Comparison of ENCODE assay signal across 10 mouse cellular contexts in genomic region chr3:95990413-95990941, GRCm38 (mm10). TPM values are rescaled to one million over a fixed set of nuclear protein-coding genes. Genes with fewer than 3 reads are reported as not detected.
A peak's percentile ranks its signal among the peaks of the same experiment; 100 is the strongest.
DNase-seq lines count a peak whose midpoint lies in the region; ATAC-seq and TF ChIP-seq lines count a peak whose summit lies in the region.
"Had no signal": no experiment of that assay in that cellular context is flagged by ENCODE, and none has a peak within 500 bp of the region (broad histone marks: within the 10 kb centered on the region; RNA-seq: fewer than 3 reads in every experiment).

No protein-coding gene starts in this region.

- TF ChIP-seq POLR2A in spleen, adult 2 months (IDR thresholded peaks at IDR 0.05; ENCODE audit: low read depth, low read length) = no peak

- H3K4me2 ChIP-seq in hindbrain, postnatal 0 days (ENCODE audit: low read depth, low read length) = no peak overlapping the region
- H3K4me2 ChIP-seq in heart, embryonic 16.5 days (ENCODE audit: low read depth, low read length) = no peak overlapping the region
- no peak overlapping the region for H3K4me2 ChIP-seq in stomach, postnatal 0 days (replicated peaks; ENCODE audit: low read depth)

- H3K4me1 ChIP-seq in hindbrain, embryonic 10.5 days (replicated peaks) = peaks cover 64% of the 10 kb centered on the region
- H3K4me1 ChIP-seq in hindbrain, postnatal 0 days (ENCODE audit: insufficient read depth, low read length) = peaks cover 26% of the 10 kb centered on the region
- peaks cover 26% of the 10 kb centered on the region; the same call in 1 of the 2 replicates for H3K4me1 ChIP-seq in spleen, adult 2 months (ENCODE audit: control insufficient read depth, insufficient read depth, insufficient read length)
- H3K4me1 ChIP-seq in heart, embryonic 16.5 days (ENCODE audit: control insufficient read depth, insufficient read depth, low read length) = peaks cover 59% of the 10 kb centered on the region
- peaks cover 9% of the 10 kb centered on the region; the same call in 1 of the 2 replicates for H3K4me1 ChIP-seq in stomach, postnatal 0 days (replicated peaks; ENCODE audit: control insufficient read depth, insufficient read depth)

- no peak for TF ChIP-seq CTCF in hindbrain, postnatal 0 days (IDR thresholded peaks at IDR 0.05; ENCODE audit: low read depth)
- TF ChIP-seq CTCF in spleen, adult 2 months (IDR thresholded peaks at IDR 0.05; ENCODE audit: extremely low read depth, insufficient read depth, insufficient read length, insufficient replicate concordance) = no peak
- TF ChIP-seq CTCF in stomach, postnatal 0 days (IDR thresholded peaks at IDR 0.05; ENCODE audit: low read depth) = no peak

- H3K27ac ChIP-seq in hindbrain, embryonic 10.5 days = peak overlapping the region; percentile 2; the same call in 1 of the 2 replicates
- H3K27ac ChIP-seq in hindbrain, postnatal 0 days = no peak overlapping the region
- peak overlapping the region; percentile 80 for H3K27ac ChIP-seq in spleen, adult 2 months (ENCODE audit: insufficient read depth, low read length)
- 0 out of 2 replicates have a peak overlapping the region, but pooled peaks have one; percentile 19 for H3K27ac ChIP-seq in heart, embryonic 16.5 days (ENCODE audit: low read length)
- no peak overlapping the region; the same call in 1 of the 2 replicates for H3K27ac ChIP-seq in stomach, postnatal 0 days (replicated peaks)

- H3K36me3 ChIP-seq in hindbrain, embryonic 10.5 days = peaks cover 69% of the 10 kb centered on the region
- H3K36me3 ChIP-seq in hindbrain, postnatal 0 days (ENCODE audit: insufficient read depth, low read length) = peaks cover 35% of the 10 kb centered on the region
- peaks cover 30% of the 10 kb centered on the region for H3K36me3 ChIP-seq in spleen, adult 2 months (ENCODE audit: control insufficient read depth, insufficient read depth, low read length)
- peaks cover 44% of the 10 kb centered on the region for H3K36me3 ChIP-seq in heart, embryonic 16.5 days (ENCODE audit: control insufficient read depth, insufficient read depth)
- peaks cover 17% of the 10 kb centered on the region for H3K36me3 ChIP-seq in stomach, postnatal 0 days (ENCODE audit: control insufficient read depth, insufficient read depth, low read length)

- TF ChIP-seq EP300 in stomach, postnatal 0 days (optimal IDR thresholded peaks at IDR 0.05) = no peak

- no peaks in the 10 kb centered on the region for H3K9me3 ChIP-seq in hindbrain, embryonic 10.5 days
- no peaks in the 10 kb centered on the region for H3K9me3 ChIP-seq in hindbrain, postnatal 0 days (ENCODE audit: low read length)
- no peaks in the 10 kb centered on the region for H3K9me3 ChIP-seq in heart, embryonic 16.5 days (replicated peaks; ENCODE audit: control insufficient read depth, low read length)
- no peaks in the 10 kb centered on the region for H3K9me3 ChIP-seq in stomach, postnatal 0 days (ENCODE audit: control insufficient read depth, low read length)

- no peak for ATAC-seq in hindbrain, postnatal 0 days
- no peak for ATAC-seq in heart, embryonic 16.5 days (replicated peaks; ENCODE audit: extremely low read depth, insufficient read depth, low FRiP score)
- 0 out of 2 replicates have a peak, but pooled peaks have one; percentile 7 for ATAC-seq in stomach, postnatal 0 days (ENCODE audit: low FRiP score, low TSS enrichment)

- 0 out of 2 replicates have a peak, but pooled peaks cover 4% of the 10 kb centered on the region for H3K27me3 ChIP-seq in hindbrain, embryonic 10.5 days (ENCODE audit: insufficient read depth, poor library complexity, severe bottlenecking)
- H3K27me3 ChIP-seq in hindbrain, postnatal 0 days (ENCODE audit: insufficient read depth, low read length) = no peaks in the 10 kb centered on the region
- no peaks in the 10 kb centered on the region for H3K27me3 ChIP-seq in spleen, adult 2 months (ENCODE audit: control insufficient read depth, insufficient read depth, low read length)
- H3K27me3 ChIP-seq in heart, embryonic 16.5 days (ENCODE audit: control insufficient read depth, insufficient read depth, low read length) = no peaks in the 10 kb centered on the region
- H3K27me3 ChIP-seq in stomach, postnatal 0 days (ENCODE audit: control insufficient read depth, insufficient read depth, low read length) = no peaks in the 10 kb centered on the region

- no peak overlapping the region for H3K9ac ChIP-seq in hindbrain, postnatal 0 days (replicated peaks; ENCODE audit: low read length)
- peak overlapping the region; percentile 15; the same call in 1 of the 2 replicates for H3K9ac ChIP-seq in heart, embryonic 16.5 days (ENCODE audit: low read length)
- H3K9ac ChIP-seq in stomach, postnatal 0 days (ENCODE audit: low read length) = no peak overlapping the region

- DNase-seq in hindbrain, embryonic 10.5 days (ENCODE audit: low spot score) = no peak
- no peak for DNase-seq in hindbrain, postnatal 0 days (ENCODE audit: low spot score)
- DNase-seq in spleen, adult 2 months (ENCODE audit: low read depth in 1 of 2, low spot score in 2 of 2) = no peak
- DNase-seq in spleen, postnatal 14 days (ENCODE audit: low spot score in 2 of 2) = no peak
- no peak for DNase-seq in stomach, postnatal 0 days (ENCODE audit: low spot score)
- no peak for DNase-seq in cerebellum, postnatal 36 days
- DNase-seq in thymus, postnatal 14 days = no peak
- DNase-seq: adrenal gland, postnatal 36 days; lung, postnatal 36 days had no signal

- WGBS in hindbrain, embryonic 10.5 days = 91% methylated on average over 12 of the region's 12 CpGs
- 89% methylated on average over 12 of the region's 12 CpGs for WGBS in hindbrain, postnatal 0 days
- WGBS in spleen, adult 2 months = 52% methylated on average over 12 of the region's 12 CpGs
- WGBS in heart, embryonic 16.5 days = 55% methylated on average over 12 of the region's 12 CpGs
- 65% methylated on average over 12 of the region's 12 CpGs for WGBS in stomach, postnatal 0 days

- no peak overlapping the region for H3K4me3 ChIP-seq in hindbrain, embryonic 10.5 days
- no peak overlapping the region for H3K4me3 ChIP-seq in hindbrain, postnatal 0 days (ENCODE audit: low read length)
- H3K4me3 ChIP-seq in spleen, adult 2 months (ENCODE audit: extremely low read depth, insufficient read depth, insufficient read length) = no peak overlapping the region
- H3K4me3 ChIP-seq in heart, embryonic 16.5 days (ENCODE audit: low read length) = no peak overlapping the region
- H3K4me3 ChIP-seq in stomach, postnatal 0 days (ENCODE audit: low read depth, low read length) = no peak overlapping the region

RNA-seq across cellular contexts. Expression of gene Plekho1, which starts 5.3 kb away (rescaled TPM):
- polyA plus RNA-seq in hindbrain, embryonic 10.5 days (2016; fragmentation: Nextera tagmentation; extraction: Ambion mirVana) = 75.0 and 83.5 TPM in 2 replicates
- 45.5 and 57.8 TPM in 2 replicates for total RNA-seq in hindbrain, postnatal 0 days (2014; rRNA removed)
- 37.9 and 39.0 TPM in 2 replicates for polyA plus RNA-seq in hindbrain, postnatal 0 days (2015; fragmentation: Nextera tagmentation; extraction: Ambion mirVana)
- polyA plus RNA-seq in spleen, adult 2 months (2012; rRNA removed) = 60.1 and 91.7 TPM in 2 replicates
- polyA plus RNA-seq in heart, embryonic 16.5 days (2015; fragmentation: Nextera tagmentation; extraction: Ambion mirVana) = 63.3 and 67.1 TPM in 2 replicates
- 26.1 and 30.6 TPM in 2 replicates for polyA plus RNA-seq in stomach, postnatal 0 days (2015; fragmentation: Nextera tagmentation; extraction: Ambion mirVana)

Comparison
In these comparisons a context has a peak if more than half of its experiments do, and no peak if none do; other contexts are left out.
1. H3K27ac ChIP-seq: peak in hindbrain, embryonic 10.5 days (single experiment), spleen, adult 2 months (single experiment) and heart, embryonic 16.5 days (single experiment); none in hindbrain, postnatal 0 days (single experiment) and stomach, postnatal 0 days (single experiment).